Mouse (Mus musculus): Measurements from ENCODE around the gene Lelp1.

Lelp1 gene

GRCm38 (mm10) chr3:92142644-92143043 is at the start of gene Lelp1:
TSS of gene Lelp1 (minus strand) at chr3:92142744.
- DNase-seq (ENCODE audit: extremely low spot score, low spot score) = no peak

GRCm38 (mm10) chr3:92176880-92177279 is 34.3 kb upstream of the Lelp1 start:
- DNase-seq (ENCODE audit: extremely low spot score, low spot score) = no peak

GRCm38 (mm10) chr3:92169847-92170246 is 27.3 kb upstream of the Lelp1 start:
- no peak for DNase-seq (ENCODE audit: extremely low spot score, low spot score)

GRCm38 (mm10) chr3:92153322-92153721 is 10.8 kb upstream of the Lelp1 start:
- peak; percentile 57 for DNase-seq (ENCODE audit: extremely low spot score, low spot score)

GRCm38 (mm10) chr3:92150631-92151277 is 8.2 kb upstream of the Lelp1 start:
- peak; percentile 45 for DNase-seq (ENCODE audit: extremely low spot score, low spot score)

GRCm38 (mm10) chr3:92147913-92148312 is 5.4 kb upstream of the Lelp1 start:
- no peak for DNase-seq (ENCODE audit: extremely low spot score, low spot score)

- no peak for DNase-seq (ENCODE audit: extremely low spot score, low spot score)
Measured at GRCm38 (mm10) chr3:92147420-92147819, 4.9 kb upstream of the Lelp1 start.

GRCm38 (mm10) chr3:92123847-92124246 is 18.7 kb downstream of the Lelp1 start, which contains the start of gene Prr9:
TSS of gene Prr9 (minus strand) at chr3:92123947.
- DNase-seq (ENCODE audit: extremely low spot score, low spot score) = no peak

GRCm38 (mm10) chr3:92120902-92121301 is 21.6 kb downstream of the Lelp1 start:
- DNase-seq (ENCODE audit: extremely low spot score, low spot score) = no peak

- no peak for DNase-seq (ENCODE audit: extremely low spot score, low spot score)
Measured at GRCm38 (mm10) chr3:92117930-92118329, 24.6 kb downstream of the Lelp1 start.

GRCm38 (mm10) chr3:92111526-92111925 is 31.0 kb downstream of the Lelp1 start:
- DNase-seq (ENCODE audit: extremely low spot score, low spot score) = no peak

GRCm38 (mm10) chr3:92110790-92111189 is 31.8 kb downstream of the Lelp1 start:
- DNase-seq (ENCODE audit: extremely low spot score, low spot score) = no peak

- DNase-seq (ENCODE audit: extremely low spot score, low spot score) = peak; percentile 22
Measured at GRCm38 (mm10) chr3:92106582-92106981, 36.0 kb downstream of the Lelp1 start.

Measured in neural tube, embryonic 10.5 days (tissue).